In the genomic region with DNA sequence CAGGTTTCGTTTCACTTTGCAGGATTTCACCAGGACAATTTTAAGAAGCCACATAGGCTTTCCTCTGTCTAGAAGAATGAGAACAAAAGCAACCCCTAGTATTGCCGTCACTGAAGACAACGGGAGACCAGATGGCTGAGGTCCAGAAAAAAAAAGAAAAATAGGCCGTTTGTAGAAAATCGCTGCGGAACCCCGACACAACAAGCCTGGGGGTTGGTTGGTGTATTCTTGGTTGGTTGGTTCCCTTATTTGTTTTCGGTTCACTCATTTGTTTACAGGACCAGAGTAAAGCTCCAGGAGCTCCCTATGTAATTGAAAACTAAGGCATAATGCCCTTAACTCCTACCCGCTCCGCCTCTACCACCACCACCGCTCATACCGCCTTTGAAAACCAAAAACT, we compare ENCODE assay signal across 8 mouse cellular contexts. TPM values are rescaled to one million over a fixed set of nuclear protein-coding genes. Genes with fewer than 3 reads are reported as not detected.
DNase-seq lines count a peak whose midpoint lies in the region; ATAC-seq and TF ChIP-seq lines count a peak whose summit lies in the region.

No protein-coding gene starts in this region.

- 1% methylated on average over 12 of the region's 12 CpGs for WGBS in heart, embryonic 13.5 days
- 1% methylated on average over 12 of the region's 12 CpGs for WGBS in hindbrain, embryonic 14.5 days
- under 1% methylated on average over 12 of the region's 12 CpGs for WGBS in midbrain, embryonic 14.5 days
- WGBS in thymus, adult 2 months = 3% methylated on average over 12 of the region's 12 CpGs

- H3K4me3 ChIP-seq in heart, embryonic 13.5 days = peak overlapping the region; percentile 45
- peak overlapping the region; percentile 20 for H3K4me3 ChIP-seq in hindbrain, embryonic 14.5 days (replicated peaks; ENCODE audit: low read length)
- peak overlapping the region; percentile 25 for H3K4me3 ChIP-seq in midbrain, embryonic 14.5 days (replicated peaks; ENCODE audit: low read depth, low read length)
- H3K4me3 ChIP-seq in thymus, adult 2 months (ENCODE audit: control insufficient read depth, insufficient read depth, low read length) = no peak overlapping the region

- H3K4me1 ChIP-seq in heart, embryonic 13.5 days = peaks cover 28% of the 10 kb centered on the region
- H3K4me1 ChIP-seq in hindbrain, embryonic 14.5 days (replicated peaks; ENCODE audit: control insufficient read depth, insufficient read depth, low read length) = peaks cover 5% of the 10 kb centered on the region; the same call in 1 of the 2 replicates
- 0 out of 2 replicates have a peak, but pooled peaks cover 5% of the 10 kb centered on the region for H3K4me1 ChIP-seq in midbrain, embryonic 14.5 days (ENCODE audit: control insufficient read depth, insufficient read depth, low read length)
- H3K4me1 ChIP-seq in thymus, adult 2 months (replicated peaks; ENCODE audit: control insufficient read depth, insufficient read depth, low read length) = no peaks in the 10 kb centered on the region

- H3K9me3 ChIP-seq in heart, embryonic 13.5 days = no peaks in the 10 kb centered on the region
- H3K9me3 ChIP-seq in hindbrain, embryonic 14.5 days (ENCODE audit: control insufficient read depth, low read length) = no peaks in the 10 kb centered on the region
- no peaks in the 10 kb centered on the region for H3K9me3 ChIP-seq in midbrain, embryonic 14.5 days (ENCODE audit: control insufficient read depth, low read length)

- peak overlapping the region; percentile 68 for H3K4me2 ChIP-seq in heart, embryonic 13.5 days
- H3K4me2 ChIP-seq in hindbrain, embryonic 14.5 days (replicated peaks) = peak overlapping the region; percentile 53
- peak overlapping the region; percentile 55 for H3K4me2 ChIP-seq in midbrain, embryonic 14.5 days (ENCODE audit: low read length)

- peaks cover 100% of the 10 kb centered on the region for H3K27me3 ChIP-seq in heart, embryonic 13.5 days (replicated peaks)
- peaks cover 100% of the 10 kb centered on the region for H3K27me3 ChIP-seq in hindbrain, embryonic 14.5 days (ENCODE audit: control insufficient read depth, insufficient read depth, low read length)
- peaks cover 98% of the 10 kb centered on the region for H3K27me3 ChIP-seq in midbrain, embryonic 14.5 days (ENCODE audit: control insufficient read depth, insufficient read depth, low read length)
- H3K27me3 ChIP-seq in thymus, adult 2 months (ENCODE audit: control insufficient read depth, insufficient read depth, low read length) = peaks cover 14% of the 10 kb centered on the region

- intact Hi-C loops in heart, postnatal 10 days (cut with DNase I) = loop anchor here (1.0 to 5.0 kb wide), 5 partner anchors 56 to 729 kb away; no protein-coding TSS in a partner anchor

- H3K27ac ChIP-seq in heart, embryonic 13.5 days (replicated peaks) = no peak overlapping the region
- no peak overlapping the region for H3K27ac ChIP-seq in hindbrain, embryonic 14.5 days
- H3K27ac ChIP-seq in midbrain, embryonic 14.5 days (replicated peaks; ENCODE audit: low read depth, low read length) = no peak overlapping the region
- H3K27ac ChIP-seq in thymus, adult 2 months (ENCODE audit: control insufficient read depth, insufficient read depth, low read length) = no peak overlapping the region

- TF ChIP-seq CTCF in thymus, adult 2 months (IDR thresholded peaks at IDR 0.05; ENCODE audit: borderline replicate concordance, control insufficient read depth, extremely low read depth, insufficient read depth, low read length, poor library complexity) = no peak

- no peaks in the 10 kb centered on the region for H3K36me3 ChIP-seq in heart, embryonic 13.5 days
- no peaks in the 10 kb centered on the region for H3K36me3 ChIP-seq in hindbrain, embryonic 14.5 days (replicated peaks; ENCODE audit: control insufficient read depth, insufficient read depth)
- H3K36me3 ChIP-seq in midbrain, embryonic 14.5 days (ENCODE audit: control insufficient read depth, insufficient read depth, low read length) = no peaks in the 10 kb centered on the region
- H3K36me3 ChIP-seq in thymus, adult 2 months (ENCODE audit: control insufficient read depth, insufficient read depth, low read length) = no peaks in the 10 kb centered on the region

- no peak overlapping the region for H3K9ac ChIP-seq in heart, embryonic 13.5 days
- no peak overlapping the region for H3K9ac ChIP-seq in hindbrain, embryonic 14.5 days
- no peak overlapping the region for H3K9ac ChIP-seq in midbrain, embryonic 14.5 days (replicated peaks; ENCODE audit: low read length)

- no peak for TF ChIP-seq POLR2A in thymus, adult 2 months (IDR thresholded peaks at IDR 0.05; ENCODE audit: control insufficient read depth, extremely low read depth, insufficient read depth, low read length, poor library complexity)

- DNase-seq in heart, postnatal 10 days = no peak
- DNase-seq in embryo, embryonic 11 days = peak; percentile 26
- DNase-seq in hindbrain, embryonic 14.5 days (ENCODE audit: low spot score) = no peak
- no peak for DNase-seq in midbrain, embryonic 14.5 days
- DNase-seq in cerebellum, postnatal 36 days = no peak
- DNase-seq in ovary, postnatal 14 days (ENCODE audit: low spot score) = no peak
- no peak for DNase-seq in thymus, adult 2 months

- no peak; the same call in 1 of the 2 replicates for ATAC-seq in heart, embryonic 13.5 days (ENCODE audit: extremely low read depth, insufficient number of reproducible peaks, low FRiP score, low TSS enrichment)
- no peak for ATAC-seq in hindbrain, embryonic 14.5 days (ENCODE audit: low FRiP score)
- ATAC-seq in midbrain, embryonic 14.5 days (ENCODE audit: low FRiP score, low TSS enrichment) = peak; percentile 15; the same call in 1 of the 2 replicates

RNA-seq across cellular contexts. Expression of gene Foxf2, which starts 7.6 kb away (rescaled TPM):
- 1.0 and 1.1 TPM in 2 replicates for polyA plus RNA-seq in heart, embryonic 13.5 days (2015; fragmentation: Nextera tagmentation; extraction: Ambion mirVana)
- total RNA-seq in heart, postnatal 10 days (2021) = under 1 TPM in 1 of 2 experiments, not detected in 1; 0.10 TPM
- polyA plus RNA-seq in hindbrain, embryonic 14.5 days (2014; fragmentation: Nextera tagmentation; extraction: Ambion mirVana) = 5.3 and 6.2 TPM in 2 replicates
- 3.3 and 5.3 TPM in 2 replicates for polyA plus RNA-seq in midbrain, embryonic 14.5 days (2014; fragmentation: Nextera tagmentation; extraction: Ambion mirVana)
- 0.20 and 0.28 TPM in 2 replicates for polyA plus RNA-seq in thymus, adult 2 months (2012; rRNA removed)

RNA-seq across cellular contexts. Expression of gene A530084C06Rik, which starts 58.9 kb away (rescaled TPM):
- not detected in 2 replicates for polyA plus RNA-seq in heart, embryonic 13.5 days (2015; fragmentation: Nextera tagmentation; extraction: Ambion mirVana)
- under 1 TPM in 1 of 2 experiments, not detected in 1; 0.07 TPM for total RNA-seq in heart, postnatal 10 days (2021)
- not detected in 2 replicates for polyA plus RNA-seq in hindbrain, embryonic 14.5 days (2014; fragmentation: Nextera tagmentation; extraction: Ambion mirVana)
- not detected in 2 replicates for polyA plus RNA-seq in midbrain, embryonic 14.5 days (2014; fragmentation: Nextera tagmentation; extraction: Ambion mirVana)
- 0.13 and 0.19 TPM in 2 replicates for polyA plus RNA-seq in thymus, adult 2 months (2012; rRNA removed)
